Mouse (Mus musculus): ENCODE measurements around the gene Dnah6. TPM values are rescaled to one million over a fixed set of nuclear protein-coding genes. Genes with fewer than 3 reads are reported as not detected.

Dnah6 gene
- polyA plus RNA-seq (2015; fragmentation: Illumina TruSeq; extraction: RNeasy Lipid Tissue Mini Kit (QIAGEN cat#74804); ENCODE audit: insufficient read depth, low read depth, low replicate concordance): 0.06 TPM

DNA sequence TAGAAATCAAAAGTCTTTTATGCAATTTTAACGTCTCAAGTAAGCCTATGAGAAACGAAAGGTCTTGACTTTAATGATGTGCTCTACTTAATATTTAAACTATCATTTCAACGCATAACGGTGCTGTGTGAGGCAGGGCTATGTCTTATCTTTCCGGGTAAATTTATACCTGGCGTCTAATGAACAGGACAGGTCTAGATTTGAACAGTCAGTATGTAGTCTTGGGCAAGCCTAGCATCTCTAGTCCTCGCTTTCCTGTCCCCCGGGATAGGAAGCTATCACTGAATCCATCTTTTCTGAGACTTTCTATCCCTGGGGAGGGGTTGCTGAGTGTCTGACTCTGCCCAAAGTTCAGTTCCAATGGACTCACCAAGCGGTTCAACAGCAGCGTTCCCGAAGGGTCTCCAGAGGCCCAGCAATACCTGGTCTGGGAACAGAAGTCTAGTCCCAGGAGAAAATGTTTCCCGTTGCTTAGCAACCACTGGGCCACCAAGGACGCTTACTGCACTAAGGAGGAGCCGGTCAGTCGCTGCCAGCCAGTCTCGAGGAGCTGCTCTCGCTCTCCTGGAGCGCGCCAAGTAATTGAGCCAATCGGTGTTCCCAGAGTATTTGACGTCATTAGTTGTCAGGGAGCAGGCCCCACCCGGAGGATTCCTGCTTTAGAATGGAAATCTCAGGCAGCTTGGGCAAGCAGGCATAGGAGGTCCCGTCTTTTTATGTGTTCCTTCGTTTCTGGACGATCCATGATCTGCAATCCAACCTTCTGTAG, at the start of gene Dnah6:
TSS of gene Dnah6 (minus strand) at position 463 of the 769 bp plus-strand sequence.

DNA sequence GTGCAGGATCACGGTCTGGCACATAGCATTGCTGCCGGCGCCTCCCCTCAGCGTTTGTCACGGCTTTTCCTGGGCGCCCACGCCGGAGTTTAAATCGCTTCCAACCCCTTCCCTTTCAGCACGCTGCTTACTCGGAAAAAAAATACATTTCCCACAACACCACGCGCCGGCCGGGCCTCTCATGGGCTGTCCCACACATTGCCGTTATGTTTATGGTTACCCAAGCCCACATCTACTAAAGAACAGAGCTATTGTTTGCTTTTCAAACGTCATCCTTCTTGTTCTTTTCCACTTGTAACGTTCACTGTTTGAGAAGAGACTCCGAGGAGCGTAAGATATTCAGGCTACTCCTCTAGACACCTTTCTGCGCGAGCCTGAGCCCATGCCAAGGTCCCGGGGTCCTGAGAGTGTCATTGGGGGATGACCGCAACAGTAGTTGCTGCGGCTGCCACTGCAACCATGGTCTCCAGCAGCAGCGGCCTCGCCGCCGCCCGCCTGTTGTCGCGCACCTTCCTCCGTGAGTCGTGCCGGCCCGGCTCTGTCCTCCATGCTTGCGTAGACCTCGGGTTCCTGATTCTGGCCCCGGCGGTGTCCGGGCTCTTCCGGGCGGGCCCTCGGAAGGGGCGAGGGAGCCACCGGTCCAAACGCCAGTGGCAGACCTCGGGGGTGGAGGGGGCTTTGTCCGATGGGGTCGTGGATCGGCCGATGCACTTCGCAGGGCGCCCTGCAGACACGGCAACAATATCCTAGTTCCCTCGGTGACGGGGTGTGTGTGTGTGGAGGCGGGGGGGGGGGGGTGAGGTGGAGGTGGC, 27.0 kb upstream of the Dnah6 start, which contains the start of gene Suclg1:
TSS of gene Suclg1 (plus strand) at position 146 of the 812 bp plus-strand sequence.

Other genes starting within 250 kb of the Dnah6 start
- gene Suclg1, start 26.7 kb upstream of the Dnah6 start, polyA plus RNA-seq (2015; fragmentation: Illumina TruSeq; extraction: RNeasy Lipid Tissue Mini Kit (QIAGEN cat#74804); ENCODE audit: insufficient read depth, low read depth, low replicate concordance): 26.1 TPM
- not detected for gene 4931417E11Rik, start 248.0 kb upstream of the Dnah6 start, polyA plus RNA-seq (2015; fragmentation: Illumina TruSeq; extraction: RNeasy Lipid Tissue Mini Kit (QIAGEN cat#74804); ENCODE audit: insufficient read depth, low read depth, low replicate concordance)

All from pancreas, adult 10 weeks (tissue).